Mouse (Mus musculus) E14TG2a.4 (cell line): ENCODE data around the gene Klra1.
"Not testable (repeated sequence)": the region's sequence is repeated elsewhere in the genome, so short reads cannot be mapped to it uniquely, and the experiment has no call there.

Experiments
- H3K27me3 ChIP-seq: 2 replicates; pipeline ENCODE4 v1.6.1; 2014; ENCODE audit warnings: low read length, control low read depth; ENCODE audit not compliant: insufficient read depth
- H3K36me3 ChIP-seq: 2 replicates; pipeline ENCODE4 v1.6.1; 2014; ENCODE audit warnings: low read length, control low read depth; ENCODE audit not compliant: insufficient read depth
- H3K4me1 ChIP-seq: replicated peaks from 2 replicates; pipeline ENCODE4 v1.6.1; 2014; ENCODE audit warnings: low read depth, low read length, control low read depth
- H3K4me3 ChIP-seq: replicated peaks from 2 replicates; pipeline ENCODE4 v1.5.1; 2014; ENCODE audit warnings: mild to moderate bottlenecking, low read length
- H3K9me3 ChIP-seq: 2 replicates; pipeline ENCODE4 v1.6.1; 2014; ENCODE audit warnings: low read length, control low read depth
- CTCF ChIP-seq: conservative IDR thresholded peaks from 2 replicates; pipeline ENCODE4 v1.5.1; 2014; ENCODE audit warnings: low read length
- NANOG ChIP-seq: IDR thresholded peaks from 2 replicates; pipeline ENCODE4 v1.6.1; 2014; ENCODE audit warnings: borderline replicate concordance, low read length, mixed read lengths
- POU5F1 ChIP-seq: IDR thresholded peaks from 2 replicates; pipeline ENCODE4 v1.6.1; 2014; ENCODE audit warnings: low read length, borderline replicate concordance

Klra1 gene

GRCm38 (mm10) chr6:130386750-130387149 is at the start of gene Klra1:
TSS of gene Klra1 (minus strand) at chr6:130386874.
- H3K36me3 ChIP-seq = no peaks in the 10 kb centered on the region
- no peaks in the 10 kb centered on the region for H3K27me3 ChIP-seq
- TF ChIP-seq POU5F1 (no peak), CTCF (no peak), NANOG (no peak)
- no peak within 1 kb of the TSS for H3K4me3 ChIP-seq
- no peaks in the 10 kb centered on the region for H3K4me1 ChIP-seq
- no peaks in the 10 kb centered on the region for H3K9me3 ChIP-seq

DNA sequence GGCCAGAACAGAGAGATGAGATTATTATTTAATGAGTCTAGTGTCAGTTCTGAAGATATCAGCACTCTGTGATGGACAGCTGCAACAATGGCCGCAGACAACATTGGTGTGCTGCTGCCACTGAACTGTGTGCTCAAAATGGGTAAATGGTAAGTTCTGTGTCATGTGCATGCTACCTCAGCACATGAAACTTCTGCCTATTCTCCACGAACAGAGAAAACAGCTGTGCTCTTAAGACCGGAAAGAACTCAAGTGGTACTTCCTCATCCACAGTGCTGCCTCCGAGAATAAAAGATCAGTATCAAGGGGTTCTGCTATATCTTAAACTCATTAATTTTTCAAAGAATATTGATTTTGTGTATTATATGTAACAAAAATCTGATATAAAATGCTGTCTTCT is 42.8 kb upstream of the Klra1 start:
- TF ChIP-seq NANOG (no peak), CTCF (no peak), POU5F1 (no peak)
- no peaks in the 10 kb centered on the region for H3K9me3 ChIP-seq
- no peak overlapping the region for H3K4me3 ChIP-seq
- no peaks in the 10 kb centered on the region for H3K36me3 ChIP-seq
- H3K27me3 ChIP-seq = no peaks in the 10 kb centered on the region
- no peaks in the 10 kb centered on the region for H3K4me1 ChIP-seq

DNA sequence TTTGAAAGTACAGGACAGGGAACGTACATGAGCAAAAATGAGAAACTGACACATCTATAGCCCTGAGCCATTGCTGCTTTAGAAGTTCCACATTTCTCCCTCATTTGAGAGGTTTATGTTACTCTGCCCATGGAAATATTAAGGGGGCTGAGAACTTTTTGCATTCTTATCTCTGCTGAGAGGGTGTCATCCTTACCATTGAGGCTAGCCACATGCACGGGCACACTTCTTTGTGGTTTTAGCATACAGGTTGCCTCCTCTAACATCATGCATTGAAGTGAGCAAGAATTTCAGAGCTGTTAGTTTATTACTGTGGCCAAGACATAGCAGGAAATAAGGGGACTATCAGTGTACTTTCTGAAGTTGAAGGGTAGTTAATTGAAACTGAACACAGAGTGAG is 32.5 kb upstream of the Klra1 start:
- no peak overlapping the region for H3K4me3 ChIP-seq
- TF ChIP-seq CTCF (no peak), NANOG (no peak), POU5F1 (no peak)
- no peaks in the 10 kb centered on the region for H3K4me1 ChIP-seq
- no peaks in the 10 kb centered on the region for H3K27me3 ChIP-seq
- no peaks in the 10 kb centered on the region for H3K36me3 ChIP-seq
- H3K9me3 ChIP-seq = peaks cover 14% of the 10 kb centered on the region

DNA sequence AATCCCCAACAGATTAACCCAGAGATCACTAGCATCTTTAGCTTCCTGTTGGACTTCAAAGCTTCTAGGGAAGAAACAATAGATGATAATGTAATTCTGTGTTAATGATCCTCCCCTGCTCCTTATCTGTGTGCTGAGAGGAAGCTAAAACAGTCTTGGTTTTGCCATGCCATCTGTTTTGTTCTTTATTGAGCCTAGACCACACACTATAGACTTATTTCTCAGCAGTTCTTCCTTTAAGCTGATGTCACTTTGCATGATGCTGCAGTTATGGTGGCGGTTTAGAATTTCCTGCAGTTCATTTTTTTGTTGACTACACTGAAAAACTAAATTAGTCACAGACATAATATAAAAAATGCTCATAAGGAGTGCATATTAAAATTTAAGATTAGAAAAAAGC is 18.2 kb upstream of the Klra1 start:
- H3K36me3 ChIP-seq = no peaks in the 10 kb centered on the region

GRCm38 (mm10) chr6:130385803-130386202 is 871 bp downstream of the Klra1 start:
- Histone ChIP-seq H3K27me3 (no peaks in the 10 kb centered on the region), H3K4me1 (no peaks in the 10 kb centered on the region), H3K4me3 (no peak overlapping the region), H3K9me3 (no peaks in the 10 kb centered on the region), H3K36me3 (no peaks in the 10 kb centered on the region)
- TF ChIP-seq NANOG = no peak
- no peak for TF ChIP-seq POU5F1
- TF ChIP-seq CTCF = no peak

More for the DNA sequence above, 18.2 kb upstream of the Klra1 start:
- Histone ChIP-seq H3K9me3 (peaks cover 27% of the 10 kb centered on the region), H3K4me3 (no peak overlapping the region), H3K27me3 (no peaks in the 10 kb centered on the region), H3K4me1 (no peaks in the 10 kb centered on the region)
- TF ChIP-seq CTCF (no peak), POU5F1 (no peak), NANOG (no peak)

GRCm38 (mm10) chr6:130382375-130382774 is 4.3 kb downstream of the Klra1 start:
- no peaks in the 10 kb centered on the region for H3K27me3 ChIP-seq
- no peaks in the 10 kb centered on the region for H3K9me3 ChIP-seq
- TF ChIP-seq NANOG (no peak), POU5F1 (no peak)
- H3K36me3 ChIP-seq = no peaks in the 10 kb centered on the region
- H3K4me1 ChIP-seq = no peaks in the 10 kb centered on the region
- no peak overlapping the region for H3K4me3 ChIP-seq

DNA sequence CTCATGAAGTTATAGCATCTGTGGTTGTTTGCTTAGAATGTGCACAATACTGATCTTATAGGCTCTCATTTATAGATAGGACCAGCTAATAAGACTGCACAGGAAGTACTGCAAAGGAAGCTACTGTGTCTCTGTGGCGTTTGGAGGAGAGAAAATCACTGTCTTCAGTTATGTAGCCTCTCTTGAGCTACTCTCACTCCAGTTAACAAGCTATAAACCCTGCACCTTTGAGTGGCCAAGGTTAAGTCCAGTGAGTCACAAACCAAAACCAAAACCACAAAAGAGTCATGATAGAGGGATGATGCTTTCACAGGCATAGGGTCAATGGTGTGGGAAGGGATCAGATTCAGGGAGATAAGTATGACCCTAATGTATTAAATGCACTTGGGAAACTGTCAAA is 41.3 kb downstream of the Klra1 start:
- not testable (repeated sequence) for H3K36me3 ChIP-seq

GRCm38 (mm10) chr6:130341973-130342372 is 44.7 kb downstream of the Klra1 start:
- not testable (repeated sequence) for H3K36me3 ChIP-seq, H3K9me3 ChIP-seq, H3K4me3 ChIP-seq

More for the DNA sequence above, 41.3 kb downstream of the Klra1 start:
- not testable (repeated sequence) for H3K4me1 ChIP-seq, H3K9me3 ChIP-seq, H3K27me3 ChIP-seq, H3K4me3 ChIP-seq

DNA sequence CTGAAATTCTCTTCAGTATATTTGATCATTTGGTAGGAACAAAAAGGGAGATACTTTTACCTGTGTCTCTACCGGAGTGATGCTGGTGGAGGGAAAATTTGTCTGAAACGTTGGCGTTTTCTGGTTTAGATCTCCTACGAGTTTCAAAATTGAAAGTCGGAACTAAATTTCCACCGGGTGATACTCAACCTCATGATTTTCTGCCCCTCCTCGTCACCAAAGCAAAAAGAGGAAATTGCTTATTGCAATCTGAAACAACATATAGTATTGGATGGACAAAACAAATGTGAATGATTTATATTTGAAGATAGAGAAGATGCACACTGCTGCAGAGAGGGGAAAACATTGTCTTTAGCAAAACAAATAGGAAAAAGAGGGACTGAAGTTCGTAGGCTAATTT is 49.3 kb downstream of the Klra1 start, which contains the start of gene Klra3:
Klra3 (minus strand) TSS at position 164 of the 400 bp plus-strand sequence.
- Histone ChIP-seq H3K4me3 (no peak within 1 kb of the TSS), H3K36me3 (no peaks in the 10 kb centered on the region), H3K4me1 (no peaks in the 10 kb centered on the region), H3K9me3 (no peaks in the 10 kb centered on the region), H3K27me3 (no peaks in the 10 kb centered on the region)
- TF ChIP-seq CTCF = no peak
- TF ChIP-seq POU5F1 = no peak
- TF ChIP-seq NANOG = no peak

More at GRCm38 (mm10) chr6:130341973-130342372, 44.7 kb downstream of the Klra1 start:
- not testable (repeated sequence) for H3K27me3 ChIP-seq, H3K4me1 ChIP-seq
